Mouse (Mus musculus) testis, adult 2 months (tissue): ENCODE results near the gene AC129217.1. TPM values are rescaled to one million over a fixed set of nuclear protein-coding genes. Genes with fewer than 3 reads are reported as not detected.

Experiments
- H3K27ac ChIP-seq: fragments of 200-500 bp; 2 replicates; pipeline ENCODE4 v1.5.1; 2012; ENCODE audit warnings: low read depth, low read length; ENCODE audit not compliant: control insufficient read depth, insufficient read depth
- H3K27me3 ChIP-seq: fragments of 200-500 bp; 2 replicates; pipeline ENCODE4 v1.6.1; 2012; ENCODE audit warnings: mild to moderate bottlenecking, low read length, moderate library complexity; ENCODE audit not compliant: control insufficient read depth, insufficient read depth
- H3K36me3 ChIP-seq: fragments of 200-500 bp; 2 replicates; pipeline ENCODE4 v1.6.1; 2012; ENCODE audit warnings: mild to moderate bottlenecking, low read length; ENCODE audit not compliant: control insufficient read depth, insufficient read depth
- H3K4me1 ChIP-seq: fragments of 200-500 bp; 2 replicates; pipeline ENCODE4 v1.6.1; 2012; ENCODE audit warnings: low read length; ENCODE audit not compliant: control insufficient read depth, insufficient read depth
- H3K4me3 ChIP-seq: fragments of 200-500 bp; 2 replicates; pipeline ENCODE4 v1.5.1; 2012; ENCODE audit warnings: low read depth, mild to moderate bottlenecking, low read length, moderate library complexity, mixed read lengths; ENCODE audit not compliant: control insufficient read depth
- CTCF ChIP-seq: fragments of 200-500 bp; IDR thresholded peaks from 2 replicates; pipeline ENCODE4 v1.5.1; 2012; ENCODE audit warnings: low read depth, mild to moderate bottlenecking, inconsistent platforms, low read length, moderate library complexity; ENCODE audit not compliant: control insufficient read depth, insufficient read depth, insufficient replicate concordance
- POLR2A ChIP-seq: fragments of 200-500 bp; IDR thresholded peaks from 2 replicates; pipeline ENCODE4 v1.6.1; 2012; ENCODE audit warnings: low read depth, mild to moderate bottlenecking, inconsistent platforms, low read length, moderate library complexity; ENCODE audit not compliant: control insufficient read depth
- polyA plus RNA-seq: library from polyadenylated mRNA; depleted of rRNA; stranded (reverse); fragments of >200 nt; gene quantifications from 2 replicates; pipeline ENCODE4 v1.2.3, GENCODE M21; 2012

Gene AC129217.1
- polyA plus RNA-seq, 1 experiment: 1.9 TPM

DNA sequence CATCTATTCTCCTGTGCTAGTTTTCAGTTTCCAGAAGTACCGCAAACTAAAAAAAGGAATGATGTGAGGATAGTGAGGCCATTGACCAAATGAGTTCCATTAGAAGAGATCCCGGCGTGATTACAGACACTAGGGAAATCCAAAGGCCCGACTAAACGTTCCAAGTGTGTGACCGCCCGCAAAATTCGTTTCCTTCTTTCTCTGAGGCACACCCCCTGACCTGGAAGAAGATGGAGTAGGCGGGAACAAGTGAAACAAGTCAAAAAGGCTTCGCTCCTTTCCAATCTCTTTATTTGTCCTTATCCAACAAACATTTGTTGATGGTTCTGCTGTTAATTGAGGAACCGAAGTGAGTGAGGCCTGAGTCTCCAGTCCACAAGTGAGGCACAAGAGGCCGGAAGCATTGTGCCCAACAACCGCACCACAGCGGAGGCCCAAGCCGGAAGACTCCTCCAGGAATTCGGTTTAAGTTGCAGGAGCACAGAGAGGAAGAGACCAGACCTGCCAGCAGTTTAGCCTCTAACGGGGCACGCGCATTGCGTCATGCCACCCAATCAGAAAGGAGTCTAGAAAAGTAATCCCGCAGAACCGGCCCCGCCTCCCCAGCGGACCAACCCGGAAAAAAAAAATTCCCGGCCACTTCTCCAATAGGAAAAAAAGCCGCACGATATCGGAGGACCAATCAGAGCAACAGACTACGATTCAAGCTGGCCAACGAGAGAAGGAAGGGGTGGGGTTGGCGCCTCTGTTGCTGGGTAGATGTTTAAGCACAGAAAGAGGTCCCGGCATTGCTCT lies 10.6 kb upstream of the AC129217.1 start, which contains the start of gene Ttc9c:
Gene Ttc9c (minus strand): TSS at position 533 of the 795 bp plus-strand sequence.
- no peak for TF ChIP-seq CTCF
- TF ChIP-seq POLR2A: peak; percentile 94
- peak within 1 kb of the TSS; percentile 90 for H3K4me3 ChIP-seq
- peaks cover 7% of the 10 kb centered on the region for H3K4me1 ChIP-seq
- H3K27me3 ChIP-seq: no peaks in the 10 kb centered on the region
- H3K36me3 ChIP-seq: peaks cover 5% of the 10 kb centered on the region
- peak within 1 kb of the TSS; percentile 96 for H3K27ac ChIP-seq

DNA sequence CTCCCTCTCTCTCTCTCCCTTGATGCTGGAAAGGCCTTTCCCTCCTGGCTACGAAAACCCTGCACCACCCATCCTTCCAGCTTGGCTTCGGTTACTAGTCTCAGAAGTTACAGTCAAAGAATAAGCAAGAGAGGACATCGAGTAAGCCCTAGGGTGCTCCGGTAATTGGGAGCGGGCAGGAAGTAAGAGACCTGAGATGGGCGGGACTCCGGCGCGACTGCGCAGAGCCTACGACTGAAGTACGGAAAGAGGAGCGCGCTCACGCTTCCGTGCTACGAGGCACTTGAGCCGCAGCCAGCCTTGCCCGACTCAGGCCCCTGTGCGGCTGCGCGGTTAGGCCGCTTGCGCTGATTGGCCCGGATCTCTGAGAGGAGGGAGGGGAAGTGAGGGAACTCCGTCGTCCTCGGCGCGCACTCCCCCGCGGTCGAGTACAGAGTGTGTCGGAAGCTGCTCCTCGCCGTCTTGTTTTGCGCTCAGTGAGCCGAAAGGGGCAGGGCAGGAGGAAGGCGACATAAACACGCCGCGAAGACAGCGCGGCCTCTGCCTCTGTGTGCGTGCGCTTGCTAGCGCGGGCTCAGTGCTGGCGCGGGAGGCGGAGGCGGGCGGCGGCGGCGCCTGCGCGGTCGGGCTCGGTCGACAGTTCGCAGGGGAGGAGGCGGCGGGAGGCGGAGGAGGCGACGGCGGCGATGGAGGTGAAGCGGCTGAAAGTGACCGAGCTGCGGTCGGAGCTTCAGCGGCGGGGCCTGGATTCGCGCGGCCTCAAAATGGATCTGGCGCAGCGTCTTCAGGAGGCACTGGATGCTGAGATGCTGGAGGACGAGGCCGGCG lies 9.8 kb upstream of the AC129217.1 start, which contains the start of gene Hnrnpul2:
Gene Hnrnpul2 (plus strand): TSS at position 415 of the 828 bp plus-strand sequence.
- H3K36me3 ChIP-seq: peaks cover 7% of the 10 kb centered on the region
- no peaks in the 10 kb centered on the region for H3K27me3 ChIP-seq
- TF ChIP-seq CTCF (no peak), POLR2A (peak; percentile 98)
- H3K4me3 ChIP-seq: peak within 1 kb of the TSS; percentile 90
- peaks cover 7% of the 10 kb centered on the region for H3K4me1 ChIP-seq
- peak within 1 kb of the TSS; percentile 96 for H3K27ac ChIP-seq

DNA sequence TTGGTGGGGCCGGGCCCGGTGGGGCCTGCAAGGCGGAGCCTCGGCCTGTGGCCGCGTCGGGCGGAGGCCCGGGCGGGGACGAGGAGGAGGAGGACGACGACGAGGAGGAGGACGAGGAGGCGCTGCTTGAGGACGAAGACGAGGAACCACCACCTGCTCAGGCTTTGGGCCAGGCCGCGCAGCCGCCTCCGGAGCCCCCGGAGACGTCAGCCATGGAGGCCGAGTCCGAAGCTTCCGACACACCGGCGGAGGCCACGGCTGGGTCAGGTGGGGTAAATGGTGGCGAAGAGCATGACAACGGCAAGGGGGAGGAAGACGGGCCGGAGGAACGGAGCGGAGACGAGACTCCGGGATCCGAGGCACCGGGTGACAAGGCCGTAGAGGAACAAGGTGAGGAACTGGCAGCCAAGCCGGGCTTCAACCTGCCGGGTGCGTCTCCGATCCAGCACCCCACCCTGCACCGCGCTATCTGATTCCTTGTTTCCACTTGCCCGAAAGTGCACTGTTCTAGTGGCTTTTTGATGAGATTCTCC lies 9.1 kb upstream of the AC129217.1 start:
- no peak for TF ChIP-seq CTCF
- no peak for TF ChIP-seq POLR2A
- Histone ChIP-seq H3K4me1 (peaks cover 7% of the 10 kb centered on the region), H3K36me3 (peaks cover 9% of the 10 kb centered on the region), H3K4me3 (peak overlapping the region; percentile 90), H3K27ac (peak overlapping the region; percentile 96), H3K27me3 (no peaks in the 10 kb centered on the region)

DNA sequence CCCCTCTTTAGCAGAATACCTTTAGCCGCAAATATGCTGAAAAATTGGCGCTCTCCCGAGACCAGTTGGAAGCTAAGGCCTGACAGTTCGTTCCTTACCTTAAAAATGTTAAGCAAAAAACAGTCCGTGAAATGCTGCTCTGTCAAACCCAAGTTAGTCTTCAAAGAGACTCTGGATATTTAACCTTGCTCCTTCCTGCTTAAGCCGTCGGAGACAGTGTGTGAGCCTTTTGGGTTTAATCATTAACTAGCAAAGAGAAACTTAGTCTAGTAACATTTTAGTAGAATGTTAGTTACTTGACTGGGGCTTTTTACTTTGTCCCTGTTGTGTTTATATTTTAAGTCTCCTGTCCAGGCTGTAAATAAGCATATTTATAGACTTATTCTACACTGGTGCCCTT lies 8.4 kb upstream of the AC129217.1 start:
- H3K4me1 ChIP-seq: peaks cover 7% of the 10 kb centered on the region
- no peaks in the 10 kb centered on the region for H3K27me3 ChIP-seq
- H3K27ac ChIP-seq: peak overlapping the region; percentile 96
- TF ChIP-seq POLR2A (no peak), CTCF (no peak)
- H3K36me3 ChIP-seq: peaks cover 9% of the 10 kb centered on the region
- H3K4me3 ChIP-seq: peak overlapping the region; percentile 90

DNA sequence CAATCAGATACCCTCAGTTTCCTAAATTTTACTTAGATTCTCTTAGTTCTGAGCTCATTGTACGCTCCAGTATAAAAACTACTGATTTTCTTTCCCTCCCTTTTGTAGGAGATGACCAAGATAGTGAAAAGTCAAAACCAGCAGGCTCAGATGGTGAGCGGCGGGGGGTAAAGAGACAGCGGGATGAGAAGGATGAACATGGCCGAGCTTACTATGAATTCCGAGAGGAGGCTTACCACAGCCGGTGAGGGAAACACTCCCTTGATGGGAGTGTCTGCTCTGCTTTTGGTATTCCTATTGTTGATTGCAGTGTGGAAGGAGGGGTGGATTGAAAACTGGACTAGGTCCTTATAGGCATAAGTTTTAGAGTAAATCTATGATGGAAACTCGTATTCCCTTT lies 6.9 kb upstream of the AC129217.1 start:
- Histone ChIP-seq H3K4me1 (peaks cover 7% of the 10 kb centered on the region), H3K36me3 (peaks cover 8% of the 10 kb centered on the region), H3K27me3 (no peaks in the 10 kb centered on the region), H3K4me3 (peak overlapping the region; percentile 20; the same call in 1 of the 2 replicates), H3K27ac (no peak overlapping the region)
- TF ChIP-seq POLR2A (no peak), CTCF (no peak)

DNA sequence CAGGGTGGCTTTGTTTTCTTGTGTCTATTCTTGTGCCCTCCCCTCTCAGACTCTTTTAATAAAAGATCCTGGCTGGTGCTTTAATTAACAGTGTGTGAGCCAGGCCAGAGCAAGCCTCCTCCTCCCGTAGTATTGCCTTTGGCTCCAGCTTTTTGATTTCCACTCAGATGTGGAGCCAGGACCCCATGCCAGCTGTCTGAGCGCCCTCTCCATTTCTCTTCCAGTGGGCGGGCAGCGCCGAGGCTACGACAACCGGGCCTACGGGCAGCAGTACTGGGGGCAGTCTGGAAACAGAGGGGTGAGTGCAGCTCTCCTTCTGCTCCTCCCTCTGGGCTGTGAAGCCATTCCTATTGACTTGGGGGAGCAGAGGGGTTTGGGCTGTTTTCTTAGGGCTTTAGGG lies 1.1 kb downstream of the AC129217.1 start:
- Histone ChIP-seq H3K27ac (no peak overlapping the region), H3K27me3 (no peaks in the 10 kb centered on the region), H3K4me3 (no peak overlapping the region), H3K36me3 (peaks cover 8% of the 10 kb centered on the region), H3K4me1 (no peaks in the 10 kb centered on the region)
- TF ChIP-seq POLR2A (no peak), CTCF (no peak)

DNA sequence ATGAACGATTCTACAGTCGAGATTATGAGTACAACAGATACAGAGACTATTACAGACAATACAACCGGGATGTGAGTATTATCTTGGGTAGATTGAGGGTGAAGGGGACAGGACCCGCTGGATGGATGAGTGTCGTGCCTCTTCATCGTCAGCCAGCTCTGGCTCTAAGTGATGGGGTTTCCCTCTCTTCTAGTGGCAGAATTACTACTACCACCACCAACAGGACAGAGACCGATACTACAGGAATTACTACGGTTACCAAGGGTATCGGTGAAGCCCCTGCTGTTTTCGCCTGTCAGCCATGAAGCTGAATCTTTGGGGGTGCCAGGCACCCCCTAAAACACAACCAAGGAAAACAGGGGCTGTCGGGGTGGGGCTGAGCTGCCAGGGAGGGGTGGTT lies 1.7 kb downstream of the AC129217.1 start:
- Histone ChIP-seq H3K36me3 (peaks cover 8% of the 10 kb centered on the region), H3K4me1 (no peaks in the 10 kb centered on the region), H3K4me3 (no peak overlapping the region), H3K27ac (no peak overlapping the region), H3K27me3 (no peaks in the 10 kb centered on the region)
- no peak for TF ChIP-seq CTCF
- no peak for TF ChIP-seq POLR2A
